8 mouse cellular contexts compared by ENCODE assay signal in genomic region chr11:101784072-101784471, GRCm38 (mm10). TPM values are rescaled to one million over a fixed set of nuclear protein-coding genes. Genes with fewer than 3 reads are reported as not detected.
A peak's percentile ranks its signal among the peaks of the same experiment; 100 is the strongest.
DNase-seq lines count a peak whose midpoint lies in the region; ATAC-seq and TF ChIP-seq lines count a peak whose summit lies in the region.

No protein-coding gene starts in this region.

- peaks cover 10% of the 10 kb centered on the region for H3K4me1 ChIP-seq in heart, embryonic 16.5 days (ENCODE audit: control insufficient read depth, insufficient read depth, low read length)
- H3K4me1 ChIP-seq in hindbrain, embryonic 16.5 days (ENCODE audit: control insufficient read depth, insufficient read depth, low read depth, low read length) = peaks cover 12% of the 10 kb centered on the region

- TF ChIP-seq POLR2A in myocyte (IDR thresholded peaks at IDR 0.05; ENCODE audit: insufficient read length, low read depth) = no peak

- no peaks in the 10 kb centered on the region for H3K36me3 ChIP-seq in heart, embryonic 16.5 days (ENCODE audit: control insufficient read depth, insufficient read depth)
- no peaks in the 10 kb centered on the region for H3K36me3 ChIP-seq in hindbrain, embryonic 16.5 days (ENCODE audit: control insufficient read depth, insufficient read depth, low read length)
- H3K36me3 ChIP-seq in myocyte (ENCODE audit: control insufficient read depth, insufficient read depth) = no peaks in the 10 kb centered on the region

- peak overlapping the region; percentile 94 for H3K4me2 ChIP-seq in heart, embryonic 16.5 days (ENCODE audit: low read depth, low read length)
- peak overlapping the region; percentile 97 for H3K4me2 ChIP-seq in hindbrain, embryonic 16.5 days (ENCODE audit: low read length)
- H3K4me2 ChIP-seq in myocyte (ENCODE audit: low read depth) = peak overlapping the region; percentile 96

- H3K79me2 ChIP-seq in myocyte (ENCODE audit: control insufficient read depth, insufficient read depth) = peaks cover 3% of the 10 kb centered on the region

- no peak overlapping the region for H3ac ChIP-seq in myocyte (ENCODE audit: control insufficient read depth, insufficient read length)

- intact Hi-C loops in heart, postnatal 14 days (cut with DNase I) = no loop called here

- peak overlapping the region; percentile 62 for H3K4me3 ChIP-seq in heart, embryonic 16.5 days (ENCODE audit: low read length)
- H3K4me3 ChIP-seq in hindbrain, embryonic 16.5 days (ENCODE audit: low read length) = peak overlapping the region; percentile 64
- peak overlapping the region; percentile 48 for H3K4me3 ChIP-seq in myocyte

- H3K9ac ChIP-seq in heart, embryonic 16.5 days (ENCODE audit: low read length) = peak overlapping the region; percentile 71
- peak overlapping the region; percentile 65 for H3K9ac ChIP-seq in hindbrain, embryonic 16.5 days (ENCODE audit: low read depth, low read length)

- no peak for DNase-seq in heart, postnatal 14 days
- DNase-seq in ZHBTc4 (ENCODE audit: low read depth, low spot score) = peak; percentile 51
- no peak for DNase-seq in right cerebral cortex, postnatal 4 days
- no peak for DNase-seq in adrenal gland, postnatal 25 days
- no peak for DNase-seq in cerebellum, adult 18-20 months

- 2% methylated on average over 15 of the region's 19 CpGs for whole genome bisulfite sequencing in heart, embryonic 16.5 days
- 3% methylated on average over 13 of the region's 19 CpGs for WGBS in hindbrain, embryonic 16.5 days

- H3K9me3 ChIP-seq in heart, embryonic 16.5 days (replicated peaks; ENCODE audit: control insufficient read depth, low read length) = no peaks in the 10 kb centered on the region
- H3K9me3 ChIP-seq in hindbrain, embryonic 16.5 days (ENCODE audit: control insufficient read depth, low read length) = no peaks in the 10 kb centered on the region

- no peak overlapping the region for H3K27ac ChIP-seq in heart, embryonic 16.5 days (ENCODE audit: low read length)
- peak overlapping the region; percentile 70 for H3K27ac ChIP-seq in hindbrain, embryonic 16.5 days (ENCODE audit: low read depth, low read length)

- peaks cover 53% of the 10 kb centered on the region for H3K27me3 ChIP-seq in heart, embryonic 16.5 days (ENCODE audit: control insufficient read depth, insufficient read depth, low read length)
- peaks cover 48% of the 10 kb centered on the region for H3K27me3 ChIP-seq in hindbrain, embryonic 16.5 days (replicated peaks; ENCODE audit: control insufficient read depth, insufficient read depth, low read length)
- H3K27me3 ChIP-seq in myocyte (ENCODE audit: control insufficient read depth, insufficient read depth, insufficient read length) = no peaks in the 10 kb centered on the region

- ATAC-seq in heart, embryonic 16.5 days (replicated peaks; ENCODE audit: extremely low read depth, insufficient read depth, low FRiP score) = no peak
- ATAC-seq in hindbrain, embryonic 16.5 days = no peak

TF ChIP-seq in myocyte, 11 proteins besides CTCF, POLR2A, EP300 and RAD21:
- TF ChIP-seq MYOG (IDR thresholded peaks at IDR 0.05; ENCODE audit: control insufficient read depth in 1 of 3, insufficient read depth in 1 of 3, insufficient read length in 2 of 3, low read depth in 2 of 3) = no peak
- TF ChIP-seq CEBPB (IDR thresholded peaks at IDR 0.05; ENCODE audit: insufficient read depth, poor library complexity, severe bottlenecking) = no peak

RNA-seq across cellular contexts. Expression of gene Etv4, which starts 1.1 kb away (rescaled TPM):
- polyA plus RNA-seq in heart, embryonic 16.5 days (2015; fragmentation: Nextera tagmentation; extraction: Ambion mirVana) = 3.3 and 4.2 TPM in 2 replicates
- 1 to 10 TPM; 1.0 to 1.3 TPM for total RNA-seq in heart, postnatal 14 days (2021)
- polyA plus RNA-seq in hindbrain, embryonic 16.5 days (2015; fragmentation: Nextera tagmentation; extraction: Ambion mirVana) = 21.7 and 21.8 TPM in 2 replicates
- polyA plus RNA-seq in myocyte (2012; fragmentation: generic; extraction: Trizol) = 21.2 TPM
- 1.4 and 1.9 TPM in 2 replicates for total RNA-seq in adrenal gland, postnatal 25 days (2021)

RNA-seq across cellular contexts. Expression of gene Dhx8, which starts 51.4 kb away (rescaled TPM):
- polyA plus RNA-seq in heart, embryonic 16.5 days (2015; fragmentation: Nextera tagmentation; extraction: Ambion mirVana) = 19.4 and 19.5 TPM in 2 replicates
- total RNA-seq in heart, postnatal 14 days (2021) = 10 to 100 TPM; 17.8 to 19.9 TPM
- 25.6 and 28.5 TPM in 2 replicates for polyA plus RNA-seq in hindbrain, embryonic 16.5 days (2015; fragmentation: Nextera tagmentation; extraction: Ambion mirVana)
- 19.1 TPM for polyA plus RNA-seq in myocyte (2012; fragmentation: generic; extraction: Trizol)
- total RNA-seq in adrenal gland, postnatal 25 days (2021) = 28.0 TPM in 2 replicates
